Mouse (Mus musculus) embryonic facial prominence, embryonic 11.5 days (tissue): ENCODE data around the gene Cdkl1. TPM values are rescaled to one million over a fixed set of nuclear protein-coding genes. Genes with fewer than 3 reads are reported as not detected.

ENCODE experiments used
- ATAC-seq: fragments of 200-750 bp; cut with Nextera tagmentation; replicated peaks from 2 replicates; pipeline ENCODE4 v1.8.0; 2017; ENCODE audit warnings: low read depth; ENCODE audit not compliant: insufficient number of reproducible peaks, low FRiP score, low TSS enrichment
- DNase-seq: peaks from one replicate; pipeline ENCODE4 v3.0.0-alpha.2; 2015; ENCODE audit warnings: low spot score
- H3K27ac ChIP-seq: fragments of 300-500 bp; sonication (generic); replicated peaks from 2 replicates; pipeline ENCODE4 v1.5.1; 2014; ENCODE audit warnings: mild to moderate bottlenecking, low read depth, low read length, control low read depth
- H3K27me3 ChIP-seq: fragments of 300-500 bp; sonication (generic); 2 replicates; pipeline ENCODE4 v1.6.1; 2014; ENCODE audit warnings: mild to moderate bottlenecking, low read length, moderate library complexity, mixed read lengths; ENCODE audit not compliant: control insufficient read depth, insufficient read depth
- H3K36me3 ChIP-seq: fragments of 300-500 bp; sonication (generic); replicated peaks from 2 replicates; pipeline ENCODE4 v1.6.1; 2014; ENCODE audit warnings: low read depth, mild to moderate bottlenecking, low read length, moderate library complexity, mixed read lengths; ENCODE audit not compliant: control insufficient read depth, insufficient read depth
- H3K4me1 ChIP-seq: fragments of 300-500 bp; sonication (generic); 2 replicates; pipeline ENCODE4 v1.6.1; 2014; ENCODE audit warnings: low read length, mixed read lengths; ENCODE audit not compliant: control insufficient read depth, insufficient read depth
- H3K4me2 ChIP-seq: fragments of 300-500 bp; sonication (generic); 2 replicates; pipeline ENCODE4 v1.6.1; 2014; ENCODE audit warnings: low read depth, mild to moderate bottlenecking, control low read depth, low read length, moderate library complexity
- H3K4me3 ChIP-seq: fragments of 300-500 bp; sonication (generic); 2 replicates; pipeline ENCODE4 v1.5.1; 2014; ENCODE audit warnings: low read depth, low read length, control low read depth
- H3K9ac ChIP-seq: fragments of 300-500 bp; sonication (generic); replicated peaks from 2 replicates; pipeline ENCODE4 v1.6.1; 2014; ENCODE audit warnings: mild to moderate bottlenecking, control low read depth, low read length
- H3K9me3 ChIP-seq: fragments of 300-500 bp; sonication (generic); replicated peaks from 2 replicates; pipeline ENCODE4 v1.6.1; 2016; ENCODE audit warnings: mild to moderate bottlenecking, low read length, inconsistent platforms, mixed read lengths; ENCODE audit not compliant: control insufficient read depth
- WGBS: fragments of 180-500 bp; shearing (Covaris S2); extraction: QIAGEN DNeasy Blood & Tissue Kit; methylation state at CpG from one replicate; pipeline ENCODE4 v1.1.7; 2014; 5-methylcytosine and 5-hydroxymethylcytosine counted together
- polyA plus RNA-seq: library from polyadenylated mRNA; unstranded; fragments of >200 nt; fragmentation: Nextera tagmentation; extraction: Ambion mirVana; gene quantifications from 2 replicates; pipeline ENCODE4 v1.2.1, GENCODE M21; 2014

Gene Cdkl1
- polyA plus RNA-seq, 1 experiment from 2014 or later = 0.77 TPM

DNA sequence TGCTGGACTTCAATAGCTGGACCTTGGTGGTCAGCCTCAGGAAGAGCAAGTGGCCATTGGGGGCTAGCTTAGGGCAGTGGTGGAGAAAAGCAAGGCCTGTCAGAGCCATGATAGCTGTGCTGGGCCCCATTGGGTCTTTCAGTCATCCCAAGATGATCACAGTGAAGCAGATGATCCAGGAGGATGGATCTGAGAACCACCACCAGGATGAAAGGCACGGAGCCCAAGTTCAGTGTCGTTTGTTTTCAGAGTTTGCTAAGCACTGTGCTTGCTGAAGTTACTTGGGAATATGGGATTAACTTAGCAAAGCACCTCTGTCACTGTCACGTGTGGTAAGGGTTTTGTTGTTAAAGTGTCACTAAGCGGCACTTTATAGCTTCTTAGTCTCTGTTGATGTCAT, 9.5 kb upstream of the Cdkl1 start:
- 87% methylated on average over 4 of the region's 4 CpGs for WGBS
- no peaks in the 10 kb centered on the region; the same call in 1 of the 2 replicates for H3K36me3 ChIP-seq
- no peaks in the 10 kb centered on the region for H3K9me3 ChIP-seq
- H3K27ac ChIP-seq = no peak overlapping the region
- DNase-seq (no peak), ATAC-seq (no peak)
- H3K4me3 ChIP-seq = no peak overlapping the region
- H3K9ac ChIP-seq = no peak overlapping the region
- H3K27me3 ChIP-seq = no peaks in the 10 kb centered on the region
- no peak overlapping the region for H3K4me2 ChIP-seq
- no peaks in the 10 kb centered on the region for H3K4me1 ChIP-seq

DNA sequence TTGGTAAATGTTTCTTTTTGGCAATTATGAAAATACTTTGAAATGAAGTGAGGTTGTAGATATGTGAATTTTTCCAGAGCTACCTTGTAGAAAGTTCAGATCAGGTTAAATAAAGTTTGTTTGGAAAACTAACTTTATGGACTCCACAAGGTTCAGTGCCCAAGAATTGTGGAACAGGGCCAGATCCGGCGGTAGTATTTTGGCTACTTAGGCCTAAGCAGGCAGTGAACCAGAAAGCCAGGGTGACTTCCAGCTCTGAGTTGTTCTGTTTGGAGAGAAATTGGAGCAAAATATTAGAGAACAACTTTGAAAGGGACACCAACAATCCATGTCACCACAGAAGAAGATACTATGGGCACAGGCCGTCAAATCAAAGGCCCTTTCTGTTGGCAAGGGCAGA, 5.2 kb upstream of the Cdkl1 start:
- ATAC-seq (no peak), DNase-seq (no peak)
- no peak overlapping the region for H3K27ac ChIP-seq
- no peak overlapping the region for H3K4me2 ChIP-seq
- no peak overlapping the region for H3K4me3 ChIP-seq
- no peaks in the 10 kb centered on the region for H3K9me3 ChIP-seq
- H3K27me3 ChIP-seq = no peaks in the 10 kb centered on the region
- H3K9ac ChIP-seq = no peak overlapping the region
- 90% methylated on average over 3 of the region's 3 CpGs for WGBS
- no peaks in the 10 kb centered on the region for H3K36me3 ChIP-seq
- H3K4me1 ChIP-seq = no peaks in the 10 kb centered on the region

DNA sequence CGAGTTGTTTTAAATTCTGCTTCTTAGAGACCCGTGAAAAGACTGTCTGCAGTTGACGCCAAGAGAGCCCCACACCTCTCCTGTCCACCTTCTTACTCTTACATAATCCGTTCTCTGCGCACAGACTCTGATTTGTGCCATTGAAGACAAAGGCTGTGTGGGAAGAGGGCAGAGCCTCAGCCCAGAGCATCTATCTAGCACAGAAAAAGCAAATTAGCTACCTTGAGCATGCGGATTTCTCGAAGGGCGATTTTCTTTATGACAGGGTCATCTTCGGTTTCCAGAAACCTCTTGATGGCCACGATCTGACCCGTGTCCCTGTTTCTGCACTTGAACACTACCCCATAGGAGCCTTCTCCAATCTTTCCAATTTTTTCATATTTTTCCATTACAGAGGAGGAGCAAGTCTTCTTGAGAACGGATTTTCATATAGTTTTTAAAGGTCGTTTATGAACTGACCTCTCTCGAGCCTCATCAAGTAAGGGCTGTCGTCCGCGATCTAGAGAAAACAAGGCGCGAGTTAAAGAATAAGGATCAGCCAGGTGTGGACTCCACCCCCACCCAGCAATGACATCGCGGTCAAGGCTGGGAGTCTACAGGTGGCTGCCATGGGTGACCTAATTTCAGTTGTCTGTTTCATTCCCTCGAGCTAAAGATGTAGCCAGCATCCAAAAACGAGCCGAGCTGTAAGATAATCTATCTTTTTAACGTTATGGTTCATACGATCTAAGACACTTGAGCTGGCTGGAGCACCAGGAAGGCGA, 1.1 kb downstream of the Cdkl1 start:
- H3K27ac ChIP-seq = no peak overlapping the region
- DNase-seq = no peak
- H3K4me3 ChIP-seq = peak overlapping the region; percentile 58
- no peaks in the 10 kb centered on the region; the same call in 1 of the 2 replicates for H3K4me1 ChIP-seq
- WGBS = 32% methylated on average over 27 of the region's 27 CpGs
- peaks cover 6% of the 10 kb centered on the region; the same call in 1 of the 2 replicates for H3K27me3 ChIP-seq
- H3K9me3 ChIP-seq = no peaks in the 10 kb centered on the region
- peak overlapping the region; percentile 62 for H3K9ac ChIP-seq
- no peaks in the 10 kb centered on the region for H3K36me3 ChIP-seq
- no peak for ATAC-seq
- H3K4me2 ChIP-seq = peak overlapping the region; percentile 99

DNA sequence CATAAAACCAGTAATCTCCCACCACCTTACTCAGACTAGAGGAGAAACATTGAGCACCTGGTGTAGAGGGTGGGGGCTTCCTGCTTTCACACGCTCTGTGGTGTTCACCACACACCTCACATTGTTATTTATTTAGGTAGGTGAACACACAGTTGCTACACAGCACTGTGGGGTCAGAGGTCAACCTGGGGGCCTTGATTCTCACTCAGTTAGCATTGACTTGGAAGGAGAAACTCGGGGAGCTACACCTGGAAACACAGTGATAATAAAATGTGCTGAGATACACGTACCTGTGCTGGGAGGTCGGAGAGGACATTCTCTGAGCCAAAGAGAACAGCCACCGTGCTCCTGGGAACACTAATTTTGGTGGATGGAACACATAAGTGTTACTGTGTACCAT, 2.7 kb downstream of the Cdkl1 start:
- no peak overlapping the region for H3K4me3 ChIP-seq
- no peak for DNase-seq
- H3K9me3 ChIP-seq = no peaks in the 10 kb centered on the region
- no peak overlapping the region for H3K9ac ChIP-seq
- no peaks in the 10 kb centered on the region; the same call in 1 of the 2 replicates for H3K4me1 ChIP-seq
- no peaks in the 10 kb centered on the region for H3K36me3 ChIP-seq
- no peak overlapping the region for H3K4me2 ChIP-seq
- H3K27ac ChIP-seq = no peak overlapping the region
- 86% methylated on average over 5 of the region's 5 CpGs for WGBS
- ATAC-seq = no peak
- peaks cover 6% of the 10 kb centered on the region; the same call in 1 of the 2 replicates for H3K27me3 ChIP-seq

DNA sequence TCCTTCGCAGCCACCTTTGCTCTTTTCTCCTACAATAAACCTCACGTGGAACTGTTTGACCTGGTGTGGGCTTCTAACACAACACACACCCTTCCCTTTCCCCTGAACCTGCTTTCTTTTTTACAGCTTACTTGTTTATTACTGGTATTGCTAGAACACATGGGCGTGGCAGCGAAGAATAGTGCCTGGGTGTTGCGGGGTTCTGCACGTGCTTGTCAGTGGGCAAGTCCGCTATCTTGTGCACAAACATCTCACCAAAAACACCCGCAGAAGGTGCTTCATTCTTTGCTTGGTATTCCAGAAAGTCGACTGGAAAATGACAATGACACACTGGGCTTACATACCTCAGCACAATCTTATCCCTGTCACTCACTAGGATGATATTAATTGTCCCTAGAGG, 5.6 kb downstream of the Cdkl1 start:
- 88% methylated on average over 9 of the region's 9 CpGs for WGBS
- DNase-seq (no peak), ATAC-seq (no peak)
- no peaks in the 10 kb centered on the region for H3K36me3 ChIP-seq
- H3K9ac ChIP-seq = no peak overlapping the region
- H3K4me1 ChIP-seq = no peaks in the 10 kb centered on the region
- H3K27me3 ChIP-seq = peaks cover 2% of the 10 kb centered on the region; the same call in 1 of the 2 replicates
- no peak overlapping the region for H3K4me3 ChIP-seq
- H3K9me3 ChIP-seq = no peaks in the 10 kb centered on the region
- no peak overlapping the region for H3K27ac ChIP-seq
- H3K4me2 ChIP-seq = no peak overlapping the region

DNA sequence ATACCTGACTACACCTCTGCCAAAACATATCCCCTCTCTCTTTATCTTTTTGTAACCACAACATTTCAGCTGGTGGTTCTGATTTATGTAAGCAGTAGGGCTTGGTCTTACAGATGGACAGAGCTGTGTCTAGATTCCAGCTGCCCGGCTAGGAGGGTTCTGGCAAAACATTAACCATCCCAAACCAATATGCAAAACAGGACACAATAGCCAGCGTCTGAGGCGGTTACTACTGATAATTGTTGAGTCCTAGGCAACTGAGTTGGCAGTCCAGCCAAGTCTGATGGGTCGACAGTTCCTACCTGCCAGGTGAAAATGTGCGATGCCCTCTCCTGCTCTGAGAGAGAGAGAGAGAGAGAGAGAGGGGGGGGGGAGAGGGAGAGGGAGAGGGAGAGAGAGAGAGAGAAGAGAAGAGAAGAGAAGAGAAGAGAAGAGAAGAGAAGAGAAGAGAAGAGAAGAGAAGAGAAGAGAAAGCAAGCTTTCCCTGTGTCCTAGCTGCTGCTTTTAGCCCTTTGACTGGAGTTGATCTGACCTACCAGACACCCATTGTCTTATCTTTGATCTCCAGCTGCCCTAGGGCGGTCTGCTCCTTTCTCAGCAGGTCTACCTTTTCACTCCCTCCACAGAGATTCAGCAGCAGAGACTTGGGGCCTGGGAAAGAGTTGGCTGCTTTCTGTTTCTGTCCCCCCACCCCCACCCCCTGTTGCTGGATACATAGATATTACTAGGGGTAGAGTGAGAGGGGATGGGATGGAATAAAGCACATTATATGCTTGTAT, 7.6 kb downstream of the Cdkl1 start:
- no peaks in the 10 kb centered on the region for H3K9me3 ChIP-seq
- 53% methylated on average over 6 of the region's 6 CpGs for WGBS

DNA sequence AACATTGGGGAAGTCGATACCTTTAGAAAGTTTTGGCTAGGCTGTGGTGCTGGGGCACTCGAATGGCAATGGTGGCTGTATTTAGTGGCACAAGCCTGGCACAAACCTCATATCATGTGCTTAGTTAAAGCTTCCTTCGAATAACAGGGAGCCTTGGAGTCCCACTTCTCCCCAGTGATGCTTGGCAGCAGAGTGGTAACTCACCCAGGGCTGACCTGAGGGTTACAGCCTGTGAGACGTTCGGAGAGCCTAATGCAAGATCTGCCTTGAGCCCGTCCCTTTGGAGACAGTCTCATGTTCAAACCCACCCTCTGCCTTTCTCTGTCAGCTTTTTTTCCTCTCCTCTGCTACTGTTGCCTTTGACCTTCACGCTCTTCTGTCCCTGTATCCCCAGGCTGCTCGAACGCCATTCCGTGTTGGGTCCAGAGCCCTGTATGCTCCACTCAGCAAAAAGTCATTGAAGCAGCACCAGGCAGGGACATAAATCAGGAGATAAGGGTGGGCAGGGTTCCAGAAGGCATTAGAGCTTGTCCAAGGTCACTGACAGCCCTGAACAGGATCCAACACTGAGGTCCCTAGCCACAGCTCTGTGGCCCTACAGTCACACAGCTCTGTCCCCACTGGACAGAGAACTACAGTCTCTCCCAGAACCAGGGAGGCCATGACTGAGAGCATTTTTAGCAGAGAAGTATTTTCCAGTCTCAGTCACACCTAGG, 9.0 kb downstream of the Cdkl1 start:
- Histone ChIP-seq H3K4me3 (no peak overlapping the region), H3K27me3 (no peaks in the 10 kb centered on the region), H3K4me2 (no peak overlapping the region), H3K9me3 (no peaks in the 10 kb centered on the region), H3K9ac (no peak overlapping the region), H3K27ac (no peak overlapping the region), H3K36me3 (no peaks in the 10 kb centered on the region), H3K4me1 (no peaks in the 10 kb centered on the region)
- 83% methylated on average over 10 of the region's 10 CpGs for WGBS
- ATAC-seq (no peak), DNase-seq (no peak)

More for the DNA sequence above, 7.6 kb downstream of the Cdkl1 start:
- H3K9ac ChIP-seq = no peak overlapping the region
- no peak overlapping the region for H3K4me2 ChIP-seq
- no peaks in the 10 kb centered on the region for H3K36me3 ChIP-seq
- DNase-seq = no peak
- no peaks in the 10 kb centered on the region for H3K27me3 ChIP-seq
- H3K4me1 ChIP-seq = no peaks in the 10 kb centered on the region
- no peak for ATAC-seq
- no peak overlapping the region for H3K27ac ChIP-seq
- H3K4me3 ChIP-seq = no peak overlapping the region
